Mouse (Mus musculus) G1E (cell line): ENCODE data around the gene Herpud1.

Source experiments
- CTCF ChIP-seq: IDR thresholded peaks from 2 replicates; pipeline ENCODE4 v1.5.1; 2012; ENCODE audit warnings: low read depth, low read length, inconsistent platforms, mixed read lengths
- GATA1 ChIP-seq: IDR thresholded peaks from 2 replicates; pipeline ENCODE4 v1.6.1; 2012; ENCODE audit warnings: borderline replicate concordance, low read length, inconsistent platforms, mixed read lengths
- GATA2 ChIP-seq: IDR thresholded peaks from 2 replicates; pipeline ENCODE4 v1.6.1; 2012; ENCODE audit warnings: low read depth, low read length, inconsistent platforms, borderline replicate concordance
- TAL1 ChIP-seq: conservative IDR thresholded peaks from 2 replicates; pipeline ENCODE4 v1.6.1; 2012; ENCODE audit warnings: low read depth, low read length, inconsistent platforms, mixed read lengths

- TF ChIP-seq CTCF (no peak), GATA1 (no peak), GATA2 (no peak), TAL1 (no peak)
Observed at GRCm38 (mm10) chr8:94376580-94376979, 9.7 kb upstream of the Herpud1 start.
